Mouse (Mus musculus) cerebellum, postnatal 4 days (tissue): Measurements from ENCODE around the gene C1ql4.
"Not testable (repeated sequence)": the region's sequence is repeated elsewhere in the genome, so short reads cannot be mapped to it uniquely, and the experiment has no call there.

Experiments
- DNase-seq, 2 experiments: peaks; one replicate each; pipeline ENCODE4 v3.0.0; 2022; ENCODE audit warnings: low spot score in 2 of 2, mixed read lengths in 1 of 2

The C1ql4 gene

DNA sequence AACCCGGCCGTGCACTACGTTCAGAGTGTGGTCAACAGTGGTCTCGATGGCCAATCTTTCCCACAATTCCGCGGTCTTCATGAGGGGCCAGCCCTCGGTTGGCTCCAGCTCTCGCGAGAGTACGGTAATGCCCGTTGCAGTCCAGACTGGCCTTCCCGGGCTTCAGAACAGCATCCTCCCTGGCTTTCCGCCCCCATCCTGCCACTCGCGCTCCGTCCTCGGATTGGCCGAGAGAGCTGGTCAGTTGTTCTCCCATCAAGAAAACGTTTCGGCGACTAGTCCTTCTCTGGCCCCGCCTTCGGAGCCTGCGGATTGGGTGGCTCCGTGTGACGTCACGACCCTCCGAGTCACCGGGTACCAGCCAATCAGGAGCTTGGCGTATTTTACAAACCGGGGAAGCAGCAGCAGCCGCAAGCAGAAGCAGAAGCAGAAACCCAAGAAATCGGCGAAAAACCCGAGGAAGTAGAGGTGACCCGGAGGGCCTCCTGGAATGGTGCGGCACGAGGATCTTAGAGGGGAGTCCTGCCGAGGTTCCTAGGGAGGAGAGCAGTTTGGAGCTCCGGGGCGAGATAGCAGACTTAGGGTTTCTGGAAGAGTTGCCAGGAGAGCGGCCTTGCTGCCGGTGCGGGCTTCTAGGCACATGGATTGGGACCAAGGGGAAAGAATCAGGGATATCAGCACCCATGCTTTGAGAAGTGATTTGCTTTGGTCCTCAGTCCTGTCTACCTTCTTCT, 12.8 kb downstream of the C1ql4 start:
- DNase-seq: peak; percentile 96 to 98

DNA sequence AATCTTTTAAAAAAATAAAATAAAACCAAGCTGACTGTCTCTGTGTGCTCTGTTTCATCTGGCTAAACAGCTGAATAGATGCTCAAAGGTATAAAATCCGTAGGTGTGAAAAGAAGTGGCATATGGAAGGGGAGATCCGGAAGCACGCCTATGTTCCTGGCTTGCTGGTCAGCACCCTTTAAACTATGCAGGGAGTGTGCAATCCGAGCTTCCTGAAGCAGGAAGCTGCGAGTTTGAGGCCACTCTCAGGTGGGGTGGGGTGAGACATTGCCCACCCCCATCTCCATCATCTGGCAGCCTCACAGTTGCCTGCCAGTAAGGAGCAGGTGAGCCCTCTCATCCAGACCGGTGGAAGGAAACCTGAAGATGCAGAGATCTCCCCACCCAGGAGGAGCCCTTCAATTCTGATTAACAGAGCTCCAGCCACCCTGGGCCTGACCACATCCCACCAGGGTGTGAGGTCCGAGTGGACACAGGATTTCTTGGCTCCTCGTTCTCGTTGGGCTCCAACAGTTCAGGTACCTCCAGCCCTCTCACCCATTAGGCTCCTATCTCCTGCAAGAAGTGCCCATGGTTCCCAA, 13.5 kb downstream of the C1ql4 start, which contains the start of gene Troap:
Gene Troap (plus strand): TSS at position 557 of the 581 bp plus-strand sequence.
- no peak for DNase-seq

DNA sequence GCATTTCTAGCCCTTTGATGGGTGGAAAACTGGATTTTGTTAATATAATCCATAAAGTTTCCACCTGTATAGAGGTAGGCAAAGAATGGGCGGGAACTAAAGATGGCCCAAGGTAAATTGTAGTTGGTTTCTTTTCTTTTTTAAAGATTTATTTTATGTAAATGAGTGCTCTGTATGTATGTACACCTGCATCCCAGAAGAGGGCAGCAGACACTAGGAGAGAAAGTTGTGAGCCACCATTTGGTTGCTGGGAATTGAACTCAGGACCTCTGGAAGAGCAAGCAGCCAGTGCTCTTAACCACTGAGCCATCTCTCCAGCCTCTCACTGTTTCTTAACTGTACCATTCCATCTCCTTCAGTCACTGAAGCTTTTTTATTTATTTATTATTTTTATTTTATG, 15.6 kb downstream of the C1ql4 start:
- DNase-seq: no peak

DNA sequence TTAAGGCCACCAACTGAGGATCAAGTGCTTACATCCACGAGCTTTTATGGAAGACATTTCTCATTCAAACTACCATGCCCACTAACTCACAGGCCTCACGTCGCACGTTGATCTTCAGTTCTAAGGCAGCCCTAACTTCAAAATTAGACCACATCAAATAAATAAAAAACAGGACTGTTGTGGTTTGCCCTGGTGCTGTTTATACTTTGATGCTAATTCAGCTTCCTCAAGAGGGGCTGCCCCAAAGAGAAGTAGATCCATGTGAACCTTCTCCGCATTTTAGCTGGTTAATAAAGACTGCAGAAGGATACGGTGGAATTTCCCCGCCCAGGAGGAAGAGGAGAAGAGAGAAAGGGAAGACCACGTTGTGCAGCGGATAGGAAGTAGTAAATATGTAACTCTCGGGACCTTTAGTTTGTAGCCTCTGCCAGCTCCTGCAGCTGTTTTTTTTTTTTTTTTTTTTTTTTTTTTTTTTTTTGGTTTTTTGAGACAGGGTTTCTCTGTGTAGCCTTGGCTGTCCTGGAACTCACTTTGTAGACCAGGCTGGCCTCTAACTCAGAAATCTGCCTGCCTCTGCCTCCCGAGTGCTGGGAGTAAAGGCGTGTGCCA, 22.0 kb downstream of the C1ql4 start:
- no peak for DNase-seq

DNA sequence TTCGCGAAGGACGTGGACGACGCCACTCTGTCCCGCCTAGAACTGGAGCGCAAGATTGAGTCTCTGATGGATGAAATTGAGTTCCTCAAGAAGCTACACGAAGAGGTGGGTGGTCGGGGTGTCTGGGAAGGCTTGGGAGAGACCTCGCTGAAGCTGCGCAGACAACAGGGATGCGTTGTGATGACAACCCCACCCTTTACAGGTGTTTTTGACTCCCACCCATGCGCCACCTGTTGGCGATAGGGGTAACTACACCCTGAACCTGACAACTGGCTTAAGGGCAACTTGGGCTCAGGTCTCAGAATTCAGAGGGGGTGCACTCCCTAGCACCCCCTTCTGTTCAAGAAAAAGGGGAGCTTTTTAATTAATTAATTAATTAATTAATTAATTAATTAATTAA, 31.3 kb downstream of the C1ql4 start:
- peak in 1 of 2 experiments; percentile 25 for DNase-seq

DNA sequence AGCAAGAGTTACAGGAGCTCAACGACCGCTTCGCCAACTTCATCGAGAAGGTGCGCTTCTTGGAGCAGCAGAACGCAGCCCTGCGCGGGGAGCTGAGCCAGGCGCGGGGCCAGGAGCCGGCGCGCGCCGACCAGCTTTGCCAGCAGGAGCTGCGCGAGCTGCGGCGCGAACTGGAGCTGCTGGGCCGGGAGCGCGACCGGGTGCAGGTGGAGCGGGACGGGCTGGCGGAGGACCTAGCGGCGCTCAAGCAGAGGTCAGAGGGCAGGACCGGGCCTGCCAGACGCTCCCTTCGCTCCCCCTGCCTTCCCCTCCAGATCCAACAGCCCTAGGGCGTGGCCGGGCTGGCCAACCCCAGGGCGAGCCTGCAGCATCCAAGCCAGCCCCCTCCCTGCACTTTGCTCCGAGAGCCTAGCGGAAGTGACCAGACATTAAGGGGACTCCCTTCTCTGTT, 32.1 kb downstream of the C1ql4 start:
- no peak for DNase-seq

DNA sequence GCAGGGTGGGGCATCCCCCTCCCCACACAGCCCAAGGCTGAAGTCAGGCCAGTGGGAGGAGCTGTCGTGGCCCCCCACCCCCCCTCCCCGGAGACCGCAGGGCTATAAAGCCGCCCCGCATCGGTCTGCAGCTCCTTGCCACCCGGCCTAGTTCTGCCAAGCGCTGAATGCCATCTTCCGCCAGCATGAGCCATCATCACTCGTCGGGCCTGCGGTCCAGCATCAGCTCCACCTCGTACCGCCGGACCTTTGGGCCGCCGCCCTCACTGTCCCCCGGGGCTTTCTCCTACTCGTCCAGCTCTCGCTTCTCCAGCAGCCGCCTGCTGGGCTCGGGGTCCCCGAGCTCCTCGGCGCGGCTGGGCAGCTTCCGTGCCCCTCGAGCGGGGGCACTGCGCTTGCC, 32.6 kb downstream of the C1ql4 start, which contains the start of gene Prph:
Gene Prph (plus strand): TSS at position 135 of the 400 bp plus-strand sequence.
- DNase-seq: no peak

DNA sequence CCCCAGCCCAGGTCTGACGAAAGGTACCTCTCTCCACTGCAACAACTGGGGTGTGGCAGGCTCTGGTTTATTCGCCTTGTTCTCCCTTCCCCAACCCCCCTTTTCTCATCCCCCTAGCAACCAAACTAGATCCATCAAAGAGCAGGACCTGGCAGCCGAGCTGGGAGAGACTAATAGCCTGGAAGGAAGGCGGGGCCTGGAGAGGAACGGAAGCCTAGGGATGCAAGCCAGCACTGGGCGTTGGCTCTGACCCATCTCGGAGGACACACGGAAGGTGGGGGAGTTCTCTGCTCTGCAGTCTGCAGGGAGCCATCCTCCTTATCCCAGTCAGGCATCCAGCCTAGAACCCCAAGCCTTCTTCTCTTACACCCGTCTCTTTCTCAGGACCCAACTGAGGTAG, 34.2 kb downstream of the C1ql4 start:
- DNase-seq: no peak

DNA sequence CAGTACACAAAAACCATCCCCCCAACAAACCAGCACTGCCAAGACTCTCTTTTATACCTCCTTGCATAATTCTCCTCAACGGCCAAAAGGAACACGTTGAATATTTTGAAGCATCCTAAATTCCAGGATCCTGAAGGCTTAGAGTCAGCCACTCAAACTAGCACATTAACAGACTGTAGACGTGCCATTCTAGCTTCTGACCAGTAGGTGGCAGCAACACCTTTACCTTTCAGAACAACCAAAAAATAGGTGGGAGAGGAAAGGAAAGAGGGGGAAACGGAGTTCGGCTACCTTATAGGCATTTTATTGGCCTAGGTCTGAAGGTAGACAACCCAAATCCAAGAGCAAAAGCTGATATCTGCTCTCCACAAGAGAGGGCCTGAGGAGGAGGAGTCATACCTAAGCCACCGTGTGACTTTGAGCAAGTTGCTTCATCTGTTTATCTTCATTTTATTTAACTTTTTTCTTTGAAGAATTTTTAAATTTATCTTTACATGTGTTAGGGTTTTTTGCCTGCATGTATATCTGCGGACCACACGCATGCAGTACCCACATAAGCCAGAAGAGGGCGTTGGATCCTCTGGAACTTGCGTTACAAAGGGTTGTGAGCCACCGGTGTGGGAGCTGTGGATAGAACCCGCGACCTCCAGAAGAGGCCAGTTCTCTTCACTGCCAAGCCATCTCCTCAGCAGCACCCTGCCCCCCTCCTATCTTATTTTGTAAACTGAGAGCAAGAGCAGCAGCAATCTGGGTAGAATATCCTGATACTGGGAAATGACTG, 38.0 kb downstream of the C1ql4 start:
- peak in 1 of 2 experiments; percentile 55 for DNase-seq

DNA sequence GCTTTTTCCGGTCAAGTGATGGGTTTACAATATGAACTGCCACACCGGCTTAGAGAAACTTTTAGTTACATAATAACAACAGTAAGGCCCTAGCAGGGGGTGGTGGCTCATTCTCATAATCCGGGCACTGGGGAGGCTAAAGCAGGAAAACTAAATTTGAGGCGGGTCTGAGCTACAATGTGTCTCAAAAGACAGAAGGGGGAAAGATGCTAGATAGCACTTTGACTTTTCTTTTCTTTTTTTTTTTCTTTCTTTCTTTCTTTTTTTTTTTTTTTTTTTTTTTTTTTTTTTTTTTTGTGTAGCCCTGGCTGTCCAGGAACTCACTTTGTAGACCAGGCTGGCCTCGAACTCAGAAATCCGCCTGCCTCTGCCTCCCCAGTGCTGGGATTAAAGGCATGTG, 41.9 kb downstream of the C1ql4 start:
- DNase-seq: not testable (repeated sequence)

DNA sequence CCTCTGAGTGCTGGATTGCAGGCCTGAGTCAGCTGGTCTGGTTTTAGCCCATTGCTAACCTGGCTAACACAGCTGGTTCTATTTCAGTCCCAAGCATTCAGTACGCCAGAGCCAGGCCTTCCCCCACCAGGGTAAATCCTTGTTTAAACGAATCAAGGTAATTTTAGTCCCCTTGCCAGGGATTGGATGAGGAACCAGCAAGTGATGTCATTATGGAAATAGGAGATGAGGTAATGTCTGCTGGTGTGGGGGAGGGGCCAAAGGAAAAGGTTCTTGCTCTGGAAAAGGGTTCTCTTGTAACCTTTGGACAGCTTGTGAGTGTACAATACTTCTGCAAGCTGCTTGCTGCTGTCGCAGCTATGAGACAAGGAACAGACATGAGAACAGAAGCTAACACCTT, 42.8 kb downstream of the C1ql4 start:
- DNase-seq: no peak

DNA sequence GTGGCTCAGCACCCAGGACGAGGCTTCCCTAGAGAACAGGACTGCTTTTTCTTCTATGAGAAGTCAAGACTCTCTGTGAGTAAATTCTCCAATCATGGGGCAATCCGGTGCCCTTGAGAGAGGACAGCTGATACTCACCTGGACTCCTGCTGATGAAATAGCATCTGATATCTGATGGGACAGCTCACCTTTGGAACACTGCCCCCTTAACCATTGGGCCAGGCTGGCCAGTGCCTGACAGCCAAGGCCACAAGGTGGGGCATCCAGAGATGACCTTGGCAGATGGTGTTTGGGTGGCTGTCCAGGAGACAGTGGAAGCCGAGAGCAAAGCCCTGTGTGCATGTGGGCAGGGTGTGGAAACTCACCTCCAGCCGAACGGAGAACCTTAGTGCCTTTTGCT, 45.3 kb downstream of the C1ql4 start:
- DNase-seq: no peak

DNA sequence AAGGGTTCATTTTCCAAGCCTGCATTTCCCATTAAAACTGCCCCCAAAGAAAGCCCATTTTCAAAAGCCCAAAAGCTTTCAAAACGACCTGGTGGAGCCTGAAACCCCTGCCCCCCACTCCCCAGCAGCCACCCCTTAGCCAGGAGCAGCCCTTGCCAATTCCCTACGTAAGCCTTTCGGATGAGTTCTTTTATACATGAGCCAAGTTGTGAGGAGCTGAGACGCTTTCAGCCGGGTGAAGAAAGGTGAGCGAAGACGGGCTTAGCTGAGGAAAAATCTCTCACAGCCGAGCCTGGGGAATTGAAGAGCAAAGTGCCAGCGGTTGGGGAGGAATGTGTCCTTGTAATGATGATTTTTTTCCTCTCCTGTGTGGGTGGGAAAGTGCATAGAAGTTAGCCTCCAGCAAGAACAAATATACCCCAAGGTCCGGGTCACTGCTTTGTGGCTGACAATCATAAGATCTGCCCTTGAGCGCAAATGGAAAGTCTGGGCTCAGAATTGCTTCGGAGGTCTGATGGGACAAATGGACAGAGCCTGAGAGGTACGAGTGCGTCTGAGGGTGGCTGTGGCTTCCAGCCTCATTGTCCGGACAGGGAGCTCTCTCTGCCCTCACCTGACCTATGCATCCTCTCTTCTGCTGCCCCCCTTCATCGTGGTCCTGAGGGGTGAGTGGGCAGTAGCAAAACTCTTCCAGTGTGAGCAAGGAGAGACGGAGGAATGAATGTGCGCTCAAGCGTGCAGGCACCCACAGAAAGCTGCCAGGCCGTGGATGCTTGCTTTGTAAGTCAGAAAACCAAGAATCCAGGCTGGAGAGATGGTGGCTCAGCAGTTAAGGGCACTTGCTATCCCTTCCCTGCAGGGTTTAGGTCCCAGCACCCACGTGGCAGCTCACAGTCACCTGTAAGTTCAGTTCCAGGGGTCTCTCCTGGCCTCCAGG, 46.4 kb downstream of the C1ql4 start:
- no peak for DNase-seq

DNA sequence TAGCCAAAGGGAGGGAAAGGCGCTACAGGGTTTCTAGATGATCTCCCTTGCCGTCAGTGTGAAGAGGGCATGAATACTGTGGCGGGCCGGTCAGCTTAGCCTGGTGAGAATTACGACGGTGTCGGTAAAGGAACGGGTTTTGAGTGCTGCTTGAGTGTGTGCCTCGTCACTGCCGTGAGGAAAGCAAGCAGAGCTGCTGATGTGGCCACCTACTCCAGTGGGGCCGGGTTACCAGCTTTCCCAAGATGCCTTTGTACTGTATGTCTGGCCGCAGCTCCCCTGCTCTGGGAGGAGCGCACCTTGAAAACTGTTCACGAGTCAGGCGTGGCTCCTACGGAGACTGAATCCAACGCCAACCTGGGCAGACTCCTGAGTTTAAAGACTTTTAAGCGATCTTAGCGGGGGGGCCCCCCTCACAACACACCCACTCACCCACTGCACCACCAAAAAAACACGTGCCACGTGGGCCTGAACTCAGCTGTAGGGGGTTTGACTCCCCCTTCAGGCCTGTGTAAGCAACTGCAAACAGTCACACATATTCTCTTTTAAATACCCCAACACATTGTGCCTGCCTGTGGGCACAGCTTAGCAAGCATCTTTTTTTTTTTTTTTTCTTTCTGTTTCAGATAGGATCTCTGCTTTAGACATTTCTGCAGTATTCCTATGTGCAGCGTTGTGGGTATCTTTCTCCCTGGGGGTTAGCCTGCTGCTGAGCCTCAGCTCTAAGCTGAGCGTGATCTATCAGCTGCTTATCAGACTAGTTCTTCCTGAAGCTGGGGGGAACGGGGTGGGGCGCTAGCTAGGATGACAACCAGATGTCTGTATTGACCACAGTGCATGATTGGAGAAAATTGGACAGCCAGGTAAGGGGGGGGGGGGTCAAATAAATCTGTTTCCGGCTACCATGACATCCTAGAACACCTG, 47.4 kb downstream of the C1ql4 start:
- DNase-seq: no peak

DNA sequence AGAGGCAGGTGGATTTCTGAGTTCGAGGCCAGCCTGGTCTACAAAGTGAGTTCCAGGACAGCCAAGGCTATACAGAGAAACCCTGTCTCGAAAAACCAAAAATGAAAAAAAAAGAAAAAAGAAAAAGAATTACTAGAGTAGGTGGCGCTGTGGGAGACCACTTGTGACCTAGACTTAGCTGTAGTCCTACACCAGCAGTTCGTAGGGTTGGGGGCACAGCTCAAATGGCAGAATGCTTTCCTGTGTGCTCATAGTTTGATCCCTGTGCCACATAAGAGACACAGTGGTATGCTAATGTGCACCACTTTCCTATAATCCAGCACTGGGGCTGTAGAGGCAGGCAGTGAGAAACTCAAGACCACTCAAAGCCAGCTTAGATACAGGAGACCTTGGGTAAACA, 48.3 kb downstream of the C1ql4 start:
- no peak for DNase-seq

DNA sequence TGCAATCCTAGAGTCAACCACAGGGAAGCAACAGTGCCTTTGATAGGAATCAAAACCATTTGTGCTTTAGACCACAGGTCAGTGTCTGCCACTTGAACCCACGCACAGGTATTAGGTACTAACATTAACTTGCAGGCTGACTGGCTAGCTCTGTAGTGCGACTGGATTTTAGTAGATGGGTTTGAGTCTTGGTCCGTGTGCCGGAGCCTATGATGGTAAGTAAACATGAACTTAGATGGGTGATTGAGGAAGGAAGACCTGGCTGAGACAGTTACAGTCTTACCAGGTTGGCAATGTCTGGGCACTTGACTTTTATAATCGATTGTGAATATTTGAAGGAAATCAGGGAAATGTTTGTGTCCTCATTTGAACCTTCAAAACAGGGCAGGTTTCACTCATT, 48.8 kb downstream of the C1ql4 start:
- no peak for DNase-seq

DNA sequence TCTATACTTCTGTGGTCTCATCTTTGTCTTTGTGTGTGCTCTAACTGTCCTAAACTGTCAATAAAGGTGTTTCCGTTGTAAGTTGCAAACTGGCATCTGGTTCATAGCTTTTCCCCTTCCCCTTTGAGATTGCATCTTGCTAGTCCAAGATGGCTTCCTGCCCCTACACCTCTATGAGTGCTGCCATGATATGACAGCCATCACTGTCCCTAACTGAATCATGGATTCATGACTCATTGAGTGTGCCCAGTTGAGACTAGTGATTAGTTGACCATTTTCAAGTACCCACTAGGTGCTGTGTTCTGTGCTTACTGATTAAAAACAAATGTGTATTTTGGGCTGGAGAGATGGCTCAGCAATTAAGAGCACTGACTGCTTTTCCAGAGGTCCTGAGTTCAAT, 49.6 kb downstream of the C1ql4 start:
- DNase-seq: no peak

DNA sequence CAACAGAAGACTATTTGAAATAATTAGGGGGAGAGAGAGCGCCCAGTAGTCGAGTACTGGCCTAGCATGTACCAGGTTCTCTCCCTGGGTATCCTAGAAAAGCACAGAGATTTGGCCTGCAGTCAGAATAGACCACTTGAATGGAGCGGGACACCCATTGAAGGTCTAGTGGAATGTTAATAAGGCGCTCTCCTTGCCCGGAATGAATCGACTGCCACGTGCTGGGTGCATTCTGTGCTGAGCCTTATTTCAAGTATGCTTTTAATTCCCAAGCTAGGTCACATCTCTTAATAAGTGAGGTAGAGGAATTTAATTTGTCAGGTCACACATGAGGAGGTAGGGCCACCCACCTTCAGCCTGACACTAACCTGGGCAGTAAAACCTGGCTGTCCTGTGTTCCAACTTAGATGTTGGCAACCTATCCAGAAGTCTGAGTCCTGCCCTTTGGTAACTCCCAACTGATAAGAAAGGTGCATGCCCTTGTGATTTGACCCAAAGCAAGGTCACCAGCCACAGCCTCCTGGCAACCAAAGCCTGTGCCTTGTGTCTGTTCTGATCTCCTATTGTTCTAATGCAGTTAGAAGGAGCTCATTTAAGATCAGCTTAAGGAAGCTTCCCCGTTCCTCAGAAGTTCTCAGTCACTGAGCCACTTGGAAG, 51.2 kb downstream of the C1ql4 start:
- DNase-seq: no peak

DNA sequence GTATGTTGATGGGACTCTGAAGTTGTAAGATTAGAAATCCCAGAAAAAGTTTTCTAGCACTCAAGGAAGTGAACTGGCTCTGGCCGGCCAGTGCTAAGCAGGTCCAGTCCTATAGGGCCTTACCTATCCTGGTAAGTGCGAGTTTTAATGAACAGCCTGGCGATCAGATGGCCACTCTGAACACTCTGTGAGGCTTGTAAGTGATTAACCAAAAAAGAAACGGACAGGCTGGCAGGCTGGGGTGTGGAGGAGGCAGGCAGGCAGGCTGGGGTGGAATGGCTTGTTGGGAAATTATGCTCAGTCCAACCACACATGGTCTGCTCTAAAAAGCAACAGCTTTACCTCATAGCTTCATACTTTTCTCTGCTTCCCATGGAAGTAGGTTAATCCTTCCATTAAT, 52.2 kb downstream of the C1ql4 start:
- DNase-seq: no peak
